Mouse (Mus musculus) erythroblast, embryonic 14.5 days (primary cell): ENCODE results near the gene 4933430I17Rik.

Experiments
- GATA1 ChIP-seq: IDR thresholded peaks from 2 replicates; pipeline ENCODE4 v1.6.1; 2012; ENCODE audit warnings: low read length, inconsistent platforms, mixed read lengths
- TAL1 ChIP-seq: IDR thresholded peaks from 3 replicates; pipeline ENCODE4 v1.6.1; 2012; ENCODE audit warnings: low read length, inconsistent platforms, mixed read lengths

DNA sequence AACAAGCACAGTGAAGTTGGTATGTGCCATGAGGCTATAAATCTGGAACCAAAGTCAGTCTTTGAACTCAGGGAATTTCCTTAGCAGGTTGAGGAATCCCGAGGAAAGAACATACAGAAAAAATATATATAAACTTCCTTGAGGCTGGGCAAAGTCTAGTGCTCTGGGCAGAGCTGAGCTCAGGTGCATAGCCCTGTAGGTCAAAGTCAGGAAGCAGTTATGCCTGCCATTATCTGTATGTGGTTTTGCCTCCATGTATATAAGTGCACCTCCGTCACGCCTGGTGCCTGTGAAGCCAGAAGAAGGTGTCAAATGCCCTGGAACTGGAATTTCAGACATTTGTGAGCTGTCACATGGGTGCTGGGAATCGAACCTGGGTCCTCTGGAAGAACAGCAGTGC is 24.4 kb upstream of the 4933430I17Rik start:
- no peak for TF ChIP-seq GATA1
- no peak for TF ChIP-seq TAL1
